Mouse (Mus musculus) layer of hippocampus, adult 2 months (tissue): ENCODE results near the gene Ier5. TPM values are rescaled to one million over a fixed set of nuclear protein-coding genes. Genes with fewer than 3 reads are reported as not detected.
A peak's percentile ranks its signal among the peaks of the same experiment; 100 is the strongest.

Source experiments
- DNase-seq, 2 experiments: peaks; one replicate each; pipeline ENCODE4 v3.0.0; 2022; ENCODE audit warnings: low spot score in 2 of 2
- H3K27ac ChIP-seq: fragments of 200-600 bp; 2 replicates; pipeline ENCODE4 v1.8.1; 2022
- H3K4me3 ChIP-seq: fragments of 200-600 bp; 2 replicates; pipeline ENCODE4 v1.8.1; 2022; ENCODE audit warnings: mild to moderate bottlenecking
- CTCF ChIP-seq: fragments of 200-600 bp; conservative IDR thresholded peaks from 2 replicates; pipeline ENCODE4 v1.8.1; 2022; ENCODE audit warnings: antibody characterized with exemption, mild to moderate bottlenecking, moderate library complexity
- total RNA-seq, 2 experiments: library from RNA; stranded (reverse); gene quantifications; 2 replicates each; pipeline ENCODE4 v1.2.3; 2021

Gene Ier5
- total RNA-seq, 2 experiments from 2014 or later, result 26.5 to 28.1 TPM

- H3K27ac ChIP-seq, result no peak overlapping the region
- no peak overlapping the region for H3K4me3 ChIP-seq
- no peak for DNase-seq
- TF ChIP-seq CTCF, result no peak
These were observed 33.2 kb downstream of the Ier5 start for GRCm38 (mm10) chr1:155066196-155066595.

GRCm38 (mm10) chr1:155065068-155065701 lies 34.3 kb downstream of the Ier5 start:
- no peak for DNase-seq
- Histone ChIP-seq H3K27ac (peak overlapping the region; percentile 48; the same call in 1 of the 2 replicates), H3K4me3 (no peak overlapping the region)
- TF ChIP-seq CTCF, result no peak

GRCm38 (mm10) chr1:155064649-155065048 lies 34.8 kb downstream of the Ier5 start:
- no peak overlapping the region for H3K4me3 ChIP-seq
- no peak for TF ChIP-seq CTCF
- no peak for DNase-seq
- H3K27ac ChIP-seq, result peak overlapping the region; percentile 48; the same call in 1 of the 2 replicates

- no peak for DNase-seq
- TF ChIP-seq CTCF, result no peak
- peak overlapping the region; percentile 48; the same call in 1 of the 2 replicates for H3K27ac ChIP-seq
- no peak overlapping the region for H3K4me3 ChIP-seq
These were observed 35.3 kb downstream of the Ier5 start for GRCm38 (mm10) chr1:155064111-155064510.

GRCm38 (mm10) chr1:155062963-155063362 lies 36.5 kb downstream of the Ier5 start:
- Histone ChIP-seq H3K4me3 (no peak overlapping the region), H3K27ac (peak overlapping the region; percentile 32; the same call in 1 of the 2 replicates)
- no peak for TF ChIP-seq CTCF
- peak in 1 of 2 experiments; percentile 40 for DNase-seq

- H3K27ac ChIP-seq, result no peak overlapping the region
- no peak for TF ChIP-seq CTCF
- no peak for DNase-seq
- H3K4me3 ChIP-seq, result no peak overlapping the region
These were observed 37.4 kb downstream of the Ier5 start for GRCm38 (mm10) chr1:155062057-155062456.

GRCm38 (mm10) chr1:155060832-155061801 lies 38.3 kb downstream of the Ier5 start:
- no peak overlapping the region for H3K27ac ChIP-seq
- no peak overlapping the region for H3K4me3 ChIP-seq
- no peak for TF ChIP-seq CTCF
- no peak for DNase-seq

GRCm38 (mm10) chr1:155060261-155060660 lies 39.2 kb downstream of the Ier5 start:
- TF ChIP-seq CTCF, result no peak
- Histone ChIP-seq H3K4me3 (no peak overlapping the region), H3K27ac (no peak overlapping the region)
- DNase-seq, result no peak

- peak in 1 of 2 experiments; percentile 37 for DNase-seq
- peak overlapping the region; percentile 33; the same call in 1 of the 2 replicates for H3K27ac ChIP-seq
- no peak overlapping the region for H3K4me3 ChIP-seq
- no peak for TF ChIP-seq CTCF
These were observed 39.9 kb downstream of the Ier5 start for GRCm38 (mm10) chr1:155059505-155059904.

- no peak for DNase-seq
- H3K27ac ChIP-seq, result no peak overlapping the region; the same call in 1 of the 2 replicates
- no peak overlapping the region for H3K4me3 ChIP-seq
- TF ChIP-seq CTCF, result no peak
These were observed 41.1 kb downstream of the Ier5 start for GRCm38 (mm10) chr1:155058099-155059012.

- DNase-seq, result no peak
- Histone ChIP-seq H3K4me3 (no peak overlapping the region), H3K27ac (no peak overlapping the region)
- no peak for TF ChIP-seq CTCF
These were observed 43.3 kb downstream of the Ier5 start for GRCm38 (mm10) chr1:155056166-155056565.

GRCm38 (mm10) chr1:155055041-155055440 lies 44.4 kb downstream of the Ier5 start:
- H3K27ac ChIP-seq, result no peak overlapping the region
- TF ChIP-seq CTCF, result no peak

More at GRCm38 (mm10) chr1:155055041-155055440, 44.4 kb downstream of the Ier5 start:
- no peak for DNase-seq
- H3K4me3 ChIP-seq, result no peak overlapping the region
